Mouse (Mus musculus) liver, postnatal 0 days (tissue): ENCODE results near the gene Meis2. TPM values are rescaled to one million over a fixed set of nuclear protein-coding genes. Genes with fewer than 3 reads are reported as not detected.

Experiments used
- ATAC-seq: fragments of 200-750 bp; cut with Nextera tagmentation; 2 replicates; pipeline ENCODE4 v1.8.0; 2017; ENCODE audit warnings: mild to moderate bottlenecking, moderate library complexity
- DNase-seq: peaks from one replicate; pipeline ENCODE4 v3.0.0-alpha.2; 2016
- H3K27ac ChIP-seq: fragments of 300-500 bp; sonication (generic); 2 replicates; pipeline ENCODE4 v1.5.1; 2014; ENCODE audit warnings: antibody characterized with exemption, moderate library complexity, mild to moderate bottlenecking, low read depth
- H3K27me3 ChIP-seq: fragments of 300-500 bp; sonication (generic); 2 replicates; pipeline ENCODE4 v1.6.1; 2014; ENCODE audit warnings: low read length, control low read depth, mixed read lengths; ENCODE audit not compliant: insufficient read depth
- H3K36me3 ChIP-seq: fragments of 300-500 bp; sonication (generic); replicated peaks from 2 replicates; pipeline ENCODE4 v1.6.1; 2014; ENCODE audit warnings: mild to moderate bottlenecking, control low read depth, low read length, moderate library complexity, mixed read lengths; ENCODE audit not compliant: insufficient read depth
- H3K4me1 ChIP-seq: fragments of 300-500 bp; sonication (generic); 2 replicates; pipeline ENCODE4 v1.6.1; 2014; ENCODE audit warnings: antibody characterized with exemption, mild to moderate bottlenecking, control low read depth; ENCODE audit not compliant: insufficient read depth
- H3K4me2 ChIP-seq: fragments of 300-500 bp; sonication (generic); 2 replicates; pipeline ENCODE4 v1.6.1; 2014; ENCODE audit warnings: low read depth, mild to moderate bottlenecking, low read length, moderate library complexity, mixed read lengths
- H3K4me3 ChIP-seq: fragments of 300-500 bp; sonication (generic); 2 replicates; pipeline ENCODE4 v1.5.1; 2014; ENCODE audit warnings: low read depth, low read length
- H3K9ac ChIP-seq: fragments of 300-500 bp; sonication (generic); replicated peaks from 2 replicates; pipeline ENCODE4 v1.6.1; 2014; ENCODE audit warnings: mild to moderate bottlenecking, moderate library complexity
- H3K9me3 ChIP-seq: fragments of 300-500 bp; sonication (generic); 2 replicates; pipeline ENCODE4 v1.6.1; 2016; ENCODE audit warnings: mild to moderate bottlenecking, control low read depth, low read length, mixed read lengths
- CTCF ChIP-seq: sonication (generic); IDR thresholded peaks from 2 replicates; pipeline ENCODE4 v1.5.1; 2016; ENCODE audit warnings: antibody characterized with exemption, low read depth
- EP300 ChIP-seq: IDR thresholded peaks from 2 replicates; pipeline ENCODE4 v1.6.1; 2016; ENCODE audit warnings: antibody characterized with exemption, low read depth, mild to moderate bottlenecking
- WGBS: fragments of 180-500 bp; shearing (Covaris S2); extraction: QIAGEN DNeasy Blood & Tissue Kit; methylation state at CpG from one replicate; pipeline ENCODE4 v1.1.7; 2014; ENCODE audit not compliant: insufficient replicate concordance; 5-methylcytosine and 5-hydroxymethylcytosine counted together
- polyA plus RNA-seq: library from polyadenylated mRNA; unstranded; fragments of >200 nt; fragmentation: Nextera tagmentation; extraction: Ambion mirVana; gene quantifications from 2 replicates; pipeline ENCODE4 v1.2.1, GENCODE M21; 2015

Gene Meis2
- polyA plus RNA-seq, 1 experiment from 2014 or later: 2.0 TPM

GRCm38 (mm10) chr2:116001352-116002138 lies 64.1 kb downstream of the Meis2 start:
- Histone ChIP-seq H3K4me2 (no peak overlapping the region), H3K4me1 (0 out of 2 replicates have a peak, but pooled peaks cover 2% of the 10 kb centered on the region), H3K36me3 (no peaks in the 10 kb centered on the region), H3K9me3 (no peaks in the 10 kb centered on the region), H3K27ac (no peak overlapping the region), H3K9ac (no peak overlapping the region), H3K4me3 (no peak overlapping the region), H3K27me3 (no peaks in the 10 kb centered on the region)
- WGBS: 64% methylated on average over 6 of the region's 6 CpGs
- no peak for DNase-seq
- TF ChIP-seq EP300 (no peak), CTCF (no peak)
- no peak for ATAC-seq

- no peak for DNase-seq
- 82% methylated on average over 5 of the region's 5 CpGs for WGBS
- TF ChIP-seq EP300: no peak
- TF ChIP-seq CTCF: no peak
- H3K36me3 ChIP-seq: no peaks in the 10 kb centered on the region
- H3K4me1 ChIP-seq: 0 out of 2 replicates have a peak, but pooled peaks cover 2% of the 10 kb centered on the region
- ATAC-seq: no peak
- H3K27me3 ChIP-seq: no peaks in the 10 kb centered on the region
- no peak overlapping the region for H3K4me2 ChIP-seq
- no peak overlapping the region for H3K4me3 ChIP-seq
- H3K27ac ChIP-seq: no peak overlapping the region
- H3K9me3 ChIP-seq: no peaks in the 10 kb centered on the region
- no peak overlapping the region for H3K9ac ChIP-seq
Observed at GRCm38 (mm10) chr2:116000514-116000913, 65.1 kb downstream of the Meis2 start.

- Histone ChIP-seq H3K27ac (no peak overlapping the region), H3K4me2 (no peak overlapping the region), H3K36me3 (no peaks in the 10 kb centered on the region), H3K9ac (no peak overlapping the region), H3K4me3 (no peak overlapping the region), H3K27me3 (no peaks in the 10 kb centered on the region), H3K9me3 (no peaks in the 10 kb centered on the region), H3K4me1 (0 out of 2 replicates have a peak, but pooled peaks cover 2% of the 10 kb centered on the region)
- no peak for DNase-seq
- no peak for TF ChIP-seq EP300
- no peak for TF ChIP-seq CTCF
- ATAC-seq: peak; percentile 67
- 65% methylated on average over 5 of the region's 5 CpGs for WGBS
Observed at GRCm38 (mm10) chr2:115998802-115999201, 66.8 kb downstream of the Meis2 start.

GRCm38 (mm10) chr2:115996438-115996837 lies 69.2 kb downstream of the Meis2 start:
- H3K9ac ChIP-seq: no peak overlapping the region
- no peak overlapping the region for H3K4me3 ChIP-seq
- no peak overlapping the region for H3K4me2 ChIP-seq
- WGBS: 72% methylated on average over 2 of the region's 2 CpGs
- H3K9me3 ChIP-seq: no peaks in the 10 kb centered on the region
- ATAC-seq (no peak), DNase-seq (no peak)
- no peaks in the 10 kb centered on the region for H3K36me3 ChIP-seq
- no peaks in the 10 kb centered on the region for H3K27me3 ChIP-seq
- no peaks in the 10 kb centered on the region for H3K4me1 ChIP-seq
- no peak for TF ChIP-seq EP300
- TF ChIP-seq CTCF: no peak
- no peak overlapping the region for H3K27ac ChIP-seq

GRCm38 (mm10) chr2:115993877-115994276 lies 71.8 kb downstream of the Meis2 start:
- TF ChIP-seq EP300: no peak
- TF ChIP-seq CTCF: no peak
- Histone ChIP-seq H3K36me3 (no peaks in the 10 kb centered on the region), H3K27ac (no peak overlapping the region), H3K4me1 (no peaks in the 10 kb centered on the region), H3K9me3 (no peaks in the 10 kb centered on the region), H3K9ac (no peak overlapping the region), H3K4me2 (no peak overlapping the region), H3K4me3 (no peak overlapping the region), H3K27me3 (no peaks in the 10 kb centered on the region)
- 77% methylated on average over 4 of the region's 4 CpGs for WGBS
- DNase-seq: no peak
- ATAC-seq: no peak

- H3K9ac ChIP-seq: no peak overlapping the region
- no peak overlapping the region for H3K4me3 ChIP-seq
- 78% methylated on average over 6 of the region's 6 CpGs for WGBS
- H3K27ac ChIP-seq: no peak overlapping the region
- ATAC-seq: no peak
- DNase-seq: no peak
- TF ChIP-seq CTCF (no peak), EP300 (no peak)
- H3K27me3 ChIP-seq: no peaks in the 10 kb centered on the region
- peaks cover 6% of the 10 kb centered on the region for H3K4me1 ChIP-seq
- no peaks in the 10 kb centered on the region for H3K9me3 ChIP-seq
- H3K36me3 ChIP-seq: no peaks in the 10 kb centered on the region
- no peak overlapping the region for H3K4me2 ChIP-seq
Observed at GRCm38 (mm10) chr2:115989249-115989648, 76.4 kb downstream of the Meis2 start.
